Mouse (Mus musculus) stomach, embryonic 16.5 days (tissue): ENCODE data around the gene Fbh1. TPM values are rescaled to one million over a fixed set of nuclear protein-coding genes. Genes with fewer than 3 reads are reported as not detected.

Source experiments
- ATAC-seq: fragments of 200-750 bp; cut with Nextera tagmentation; 2 replicates; pipeline ENCODE4 v1.8.0; 2017; ENCODE audit warnings: moderate number of reproducible peaks, moderate TSS enrichment; ENCODE audit not compliant: insufficient read depth, low FRiP score
- H3K27ac ChIP-seq: fragments of 300-500 bp; sonication (generic); 2 replicates; pipeline ENCODE4 v1.5.1; 2014; ENCODE audit warnings: low read length
- H3K27me3 ChIP-seq: fragments of 300-500 bp; sonication (generic); 2 replicates; pipeline ENCODE4 v1.6.1; 2014; ENCODE audit warnings: low read length, control low read depth, mixed read lengths; ENCODE audit not compliant: control insufficient read depth, insufficient read depth
- H3K36me3 ChIP-seq: fragments of 300-500 bp; sonication (generic); 2 replicates; pipeline ENCODE4 v1.6.1; 2014; ENCODE audit warnings: low read length; ENCODE audit not compliant: control insufficient read depth, insufficient read depth
- H3K4me1 ChIP-seq: fragments of 300-500 bp; sonication (generic); 2 replicates; pipeline ENCODE4 v1.6.1; 2014; ENCODE audit warnings: low read length, control low read depth, mixed read lengths; ENCODE audit not compliant: control insufficient read depth, insufficient read depth
- H3K4me2 ChIP-seq: fragments of 300-500 bp; sonication (generic); 2 replicates; pipeline ENCODE4 v1.6.1; 2014; ENCODE audit warnings: low read depth, low read length, mixed read lengths
- H3K4me3 ChIP-seq: fragments of 300-500 bp; sonication (generic); replicated peaks from 2 replicates; pipeline ENCODE4 v1.5.1; 2014; ENCODE audit warnings: mild to moderate bottlenecking, low read length
- H3K9ac ChIP-seq: fragments of 300-500 bp; sonication (generic); 2 replicates; pipeline ENCODE4 v1.6.1; 2014; ENCODE audit warnings: low read length
- H3K9me3 ChIP-seq: fragments of 300-500 bp; sonication (generic); replicated peaks from 2 replicates; pipeline ENCODE4 v1.6.1; 2016; ENCODE audit warnings: low read length, control low read depth; ENCODE audit not compliant: control insufficient read depth
- WGBS: fragments of 180-500 bp; shearing (Covaris S2); extraction: QIAGEN DNeasy Blood & Tissue Kit; methylation state at CpG from one replicate; pipeline ENCODE4 v1.1.7; 2014; 5-methylcytosine and 5-hydroxymethylcytosine counted together
- polyA plus RNA-seq: library from polyadenylated mRNA; unstranded; fragments of >200 nt; fragmentation: Nextera tagmentation; extraction: Ambion mirVana; gene quantifications from 2 replicates; pipeline ENCODE4 v1.2.1, GENCODE M21; 2015

The Fbh1 gene
- polyA plus RNA-seq, 1 experiment from 2014 or later: 120 TPM

DNA sequence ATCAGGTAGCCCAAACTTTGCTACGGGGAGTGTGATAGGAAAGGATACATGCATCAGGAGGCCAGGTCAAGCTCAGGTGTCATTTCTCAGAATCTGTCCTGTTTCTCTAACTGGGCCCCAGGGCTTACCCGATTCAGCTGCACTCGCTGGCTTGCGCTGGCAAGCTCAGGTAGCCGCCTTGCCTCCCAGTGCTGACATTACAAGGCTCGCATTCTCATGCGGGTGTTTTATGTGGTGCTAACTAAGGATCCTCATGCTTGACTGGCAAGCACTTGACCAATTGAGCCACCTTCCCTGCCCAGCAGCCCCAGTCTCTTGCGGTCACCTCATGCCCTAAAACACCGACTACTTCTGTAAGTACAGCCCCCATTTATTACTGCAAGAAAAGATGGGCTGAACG is 3.0 kb downstream of the Fbh1 start:
- 86% methylated on average over 10 of the region's 10 CpGs for WGBS
- Histone ChIP-seq H3K9me3 (no peaks in the 10 kb centered on the region), H3K4me1 (peaks cover 13% of the 10 kb centered on the region), H3K9ac (no peak overlapping the region; the same call in 1 of the 2 replicates), H3K4me3 (no peak overlapping the region), H3K4me2 (no peak overlapping the region), H3K27ac (no peak overlapping the region), H3K36me3 (no peaks in the 10 kb centered on the region), H3K27me3 (no peaks in the 10 kb centered on the region)
- ATAC-seq: no peak

GRCm38 (mm10) chr2:11772401-11772800 is 5.0 kb downstream of the Fbh1 start:
- ATAC-seq: no peak
- H3K4me2 ChIP-seq: no peak overlapping the region
- H3K4me1 ChIP-seq: peaks cover 9% of the 10 kb centered on the region; the same call in 1 of the 2 replicates
- H3K9ac ChIP-seq: no peak overlapping the region
- no peak overlapping the region for H3K27ac ChIP-seq
- H3K36me3 ChIP-seq: no peaks in the 10 kb centered on the region
- no peaks in the 10 kb centered on the region for H3K27me3 ChIP-seq
- H3K9me3 ChIP-seq: no peaks in the 10 kb centered on the region
- H3K4me3 ChIP-seq: no peak overlapping the region
- 83% methylated on average over 4 of the region's 4 CpGs for WGBS

DNA sequence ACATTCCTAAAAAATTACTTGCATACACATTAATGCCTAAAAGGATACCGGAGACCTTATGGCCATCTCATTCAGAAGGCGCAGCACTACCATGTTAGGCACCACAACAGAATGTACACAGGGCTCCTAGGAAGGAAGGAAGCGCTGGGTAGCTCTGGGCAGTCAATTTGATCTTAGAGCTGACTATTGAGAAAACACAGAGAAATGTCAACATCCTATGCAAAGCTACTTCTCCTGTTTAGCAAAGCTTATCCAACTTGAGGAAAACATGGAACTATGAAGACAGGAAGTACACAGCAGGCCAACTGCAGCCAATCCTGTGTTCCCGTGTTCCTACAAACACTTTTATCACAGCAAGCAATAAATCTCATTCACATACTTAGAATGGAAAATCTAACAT is 5.7 kb downstream of the Fbh1 start:
- Histone ChIP-seq H3K36me3 (0 out of 2 replicates have a peak, but pooled peaks cover 4% of the 10 kb centered on the region), H3K9ac (no peak overlapping the region), H3K4me1 (peaks cover 8% of the 10 kb centered on the region; the same call in 1 of the 2 replicates), H3K4me2 (no peak overlapping the region), H3K27ac (no peak overlapping the region), H3K4me3 (no peak overlapping the region), H3K9me3 (no peaks in the 10 kb centered on the region), H3K27me3 (no peaks in the 10 kb centered on the region)
- 81% methylated on average over 4 of the region's 4 CpGs for WGBS
- ATAC-seq: no peak

GRCm38 (mm10) chr2:11767161-11767545 is 10.2 kb downstream of the Fbh1 start:
- no peak overlapping the region for H3K27ac ChIP-seq
- H3K27me3 ChIP-seq: no peaks in the 10 kb centered on the region
- no peak overlapping the region for H3K4me2 ChIP-seq
- no peak overlapping the region for H3K4me3 ChIP-seq
- ATAC-seq: no peak
- H3K9ac ChIP-seq: no peak overlapping the region
- H3K36me3 ChIP-seq: peaks cover 21% of the 10 kb centered on the region; the same call in 1 of the 2 replicates
- H3K9me3 ChIP-seq: no peaks in the 10 kb centered on the region
- WGBS: 87% methylated on average over 10 of the region's 10 CpGs
- no peaks in the 10 kb centered on the region for H3K4me1 ChIP-seq

GRCm38 (mm10) chr2:11766485-11767160 is 10.8 kb downstream of the Fbh1 start:
- H3K4me2 ChIP-seq: no peak overlapping the region
- 78% methylated on average over 5 of the region's 5 CpGs for WGBS
- H3K4me3 ChIP-seq: no peak overlapping the region
- no peaks in the 10 kb centered on the region for H3K4me1 ChIP-seq
- H3K27me3 ChIP-seq: no peaks in the 10 kb centered on the region
- ATAC-seq: no peak
- H3K9me3 ChIP-seq: no peaks in the 10 kb centered on the region
- peaks cover 24% of the 10 kb centered on the region; the same call in 1 of the 2 replicates for H3K36me3 ChIP-seq
- H3K9ac ChIP-seq: no peak overlapping the region
- H3K27ac ChIP-seq: no peak overlapping the region

- H3K4me1 ChIP-seq: no peaks in the 10 kb centered on the region
- H3K27me3 ChIP-seq: no peaks in the 10 kb centered on the region
- WGBS: 75% methylated on average over 4 of the region's 4 CpGs
- no peak overlapping the region for H3K27ac ChIP-seq
- no peak overlapping the region for H3K4me3 ChIP-seq
- ATAC-seq: no peak
- peaks cover 29% of the 10 kb centered on the region for H3K36me3 ChIP-seq
- no peak overlapping the region for H3K9ac ChIP-seq
- no peaks in the 10 kb centered on the region for H3K9me3 ChIP-seq
- no peak overlapping the region for H3K4me2 ChIP-seq
Observed at GRCm38 (mm10) chr2:11765694-11766093, 11.7 kb downstream of the Fbh1 start.

DNA sequence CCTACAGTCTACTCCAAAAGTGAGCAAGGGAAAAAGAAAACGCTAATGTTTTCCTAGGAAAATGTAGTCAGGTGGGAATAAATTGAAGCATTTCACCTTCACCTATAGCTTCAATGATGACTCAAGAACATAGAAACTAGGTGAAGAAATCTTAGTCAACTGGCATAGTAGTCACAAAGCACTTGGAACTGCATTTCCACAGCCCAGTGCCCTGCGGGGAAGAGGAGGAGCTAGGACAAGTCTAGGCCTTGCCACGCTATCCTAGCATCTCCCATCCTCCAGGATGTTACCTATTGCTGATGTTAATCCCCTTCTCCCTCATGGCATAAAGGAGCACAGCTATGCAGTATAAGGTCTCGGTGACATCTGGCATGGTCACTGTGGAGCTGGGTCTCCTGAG is 14.8 kb downstream of the Fbh1 start:
- Histone ChIP-seq H3K4me3 (no peak overlapping the region), H3K9me3 (no peaks in the 10 kb centered on the region), H3K9ac (no peak overlapping the region), H3K4me2 (no peak overlapping the region), H3K36me3 (peaks cover 39% of the 10 kb centered on the region), H3K27me3 (no peaks in the 10 kb centered on the region), H3K4me1 (no peaks in the 10 kb centered on the region), H3K27ac (no peak overlapping the region)
- WGBS: 96% methylated on average over 4 of the region's 4 CpGs
- ATAC-seq: no peak

DNA sequence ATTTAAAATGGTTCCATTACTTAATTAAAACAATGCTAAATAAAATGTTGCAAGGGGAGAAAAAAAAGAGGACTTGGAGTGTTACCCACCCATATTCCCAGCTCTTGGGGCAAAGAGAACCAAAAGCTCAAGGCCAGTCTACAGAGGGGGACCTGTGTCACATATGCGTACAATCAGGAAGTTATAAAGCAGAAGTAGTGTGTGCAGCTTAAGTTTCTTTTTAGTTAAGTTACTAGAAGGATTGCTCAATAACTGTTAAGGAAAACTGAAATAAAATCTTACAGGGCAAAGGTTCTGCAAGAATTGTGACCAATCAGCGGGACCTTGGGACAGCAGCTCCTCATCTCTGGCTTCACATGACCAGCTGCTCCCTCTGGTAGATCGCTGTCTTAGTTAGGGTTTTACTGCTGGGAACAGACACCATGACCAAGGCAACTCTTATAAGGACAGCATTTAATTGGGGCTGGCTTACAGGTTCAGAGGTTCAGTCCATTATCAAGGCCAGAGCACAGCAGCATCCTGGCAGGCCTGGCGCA is 37.8 kb downstream of the Fbh1 start:
- Histone ChIP-seq H3K4me3 (no peak overlapping the region), H3K9me3 (no peaks in the 10 kb centered on the region), H3K9ac (no peak overlapping the region), H3K4me1 (no peaks in the 10 kb centered on the region), H3K27ac (no peak overlapping the region), H3K27me3 (no peaks in the 10 kb centered on the region), H3K36me3 (peaks cover 20% of the 10 kb centered on the region), H3K4me2 (no peak overlapping the region)
- WGBS: 90% methylated on average over 4 of the region's 4 CpGs
- peak; percentile 33; the same call in 1 of the 2 replicates for ATAC-seq

DNA sequence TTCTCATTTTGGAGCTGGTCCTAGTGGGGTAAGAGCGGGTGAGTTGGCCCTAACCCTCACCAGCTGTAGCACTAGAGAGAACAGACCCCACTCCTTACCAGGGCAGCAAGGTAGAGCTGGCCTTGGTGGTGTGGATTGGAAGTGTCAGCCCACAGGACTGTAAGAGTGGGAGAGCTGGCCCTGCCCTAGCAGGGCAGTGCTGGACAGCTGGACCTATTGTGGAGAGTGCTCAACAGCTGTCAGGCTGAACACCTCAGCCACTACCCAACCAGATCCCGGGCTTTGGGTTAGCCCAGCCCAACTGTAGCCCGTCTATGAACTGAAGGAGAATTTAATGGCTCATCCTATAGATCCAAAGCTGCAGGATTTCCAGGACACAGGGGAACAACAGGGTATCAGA is 38.6 kb downstream of the Fbh1 start:
- H3K36me3 ChIP-seq: peaks cover 20% of the 10 kb centered on the region
- H3K4me2 ChIP-seq: no peak overlapping the region
- no peaks in the 10 kb centered on the region for H3K27me3 ChIP-seq
- H3K9me3 ChIP-seq: no peaks in the 10 kb centered on the region
- H3K4me3 ChIP-seq: no peak overlapping the region
- peak; percentile 37; the same call in 1 of the 2 replicates for ATAC-seq
- H3K4me1 ChIP-seq: no peaks in the 10 kb centered on the region
- no peak overlapping the region for H3K27ac ChIP-seq
- 84% methylated on average over 3 of the region's 3 CpGs for WGBS
- H3K9ac ChIP-seq: no peak overlapping the region
